Mouse (Mus musculus): Measurements from ENCODE around the gene Sec24b.

The Sec24b gene

DNA sequence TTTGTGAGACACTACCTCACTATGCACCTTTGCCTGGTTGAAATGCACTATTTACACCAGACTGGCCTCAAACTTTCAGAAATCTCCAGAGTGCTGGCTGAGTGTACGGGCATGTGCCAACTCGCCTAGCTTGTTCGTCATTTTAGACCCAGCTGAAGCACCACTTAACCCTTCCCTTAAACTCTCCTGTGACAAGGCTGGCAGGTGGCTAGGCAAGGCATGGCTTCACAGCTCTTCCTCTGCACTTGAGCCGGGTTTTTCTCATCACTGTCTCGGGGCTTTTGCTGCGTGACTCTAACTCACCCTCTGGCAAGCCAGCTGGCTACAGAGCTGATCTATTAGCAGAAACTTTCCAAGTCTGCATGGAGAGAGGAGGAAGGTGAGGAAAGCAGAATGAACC is 6.8 kb downstream of the Sec24b start:
- DNase-seq (ENCODE audit: low read depth): no peak

DNA sequence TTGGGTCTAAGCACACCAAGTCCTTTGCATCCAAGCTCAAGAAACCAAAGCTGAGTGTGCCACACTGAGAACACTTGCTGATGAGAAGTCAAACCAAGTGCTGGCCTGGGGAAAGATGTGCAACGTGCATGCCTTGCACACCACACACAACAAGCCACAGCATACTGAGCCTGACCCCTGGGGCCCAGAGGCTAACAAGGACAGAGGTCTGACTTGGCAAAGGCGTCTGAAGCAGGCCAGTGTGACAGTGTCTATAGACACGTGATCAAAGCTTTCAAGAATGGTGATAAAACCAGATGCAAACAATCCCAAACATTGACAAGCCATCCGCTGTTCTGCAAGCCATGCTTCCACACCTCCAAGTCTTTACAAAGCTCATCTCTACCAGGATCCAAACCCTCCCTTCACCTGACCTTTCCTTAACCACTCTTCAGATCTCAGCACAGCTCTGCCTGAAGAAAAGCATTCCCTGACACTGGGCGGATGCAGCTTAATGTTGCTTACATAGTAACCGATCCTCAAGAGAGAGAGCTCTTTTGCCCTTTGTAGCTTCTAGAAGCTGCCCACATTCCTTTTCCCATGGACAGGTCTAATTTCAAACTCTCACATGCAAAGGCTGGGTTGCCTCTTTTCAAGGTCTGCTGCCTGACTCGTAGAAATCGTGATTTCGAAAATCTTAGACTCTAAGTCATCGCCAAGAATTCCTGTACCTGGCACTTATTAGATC is 7.8 kb downstream of the Sec24b start:
- DNase-seq (ENCODE audit: low read depth): no peak

GRCm38 (mm10) chr3:130052541-130053298 is 8.6 kb downstream of the Sec24b start:
- DNase-seq (ENCODE audit: low read depth): no peak

DNA sequence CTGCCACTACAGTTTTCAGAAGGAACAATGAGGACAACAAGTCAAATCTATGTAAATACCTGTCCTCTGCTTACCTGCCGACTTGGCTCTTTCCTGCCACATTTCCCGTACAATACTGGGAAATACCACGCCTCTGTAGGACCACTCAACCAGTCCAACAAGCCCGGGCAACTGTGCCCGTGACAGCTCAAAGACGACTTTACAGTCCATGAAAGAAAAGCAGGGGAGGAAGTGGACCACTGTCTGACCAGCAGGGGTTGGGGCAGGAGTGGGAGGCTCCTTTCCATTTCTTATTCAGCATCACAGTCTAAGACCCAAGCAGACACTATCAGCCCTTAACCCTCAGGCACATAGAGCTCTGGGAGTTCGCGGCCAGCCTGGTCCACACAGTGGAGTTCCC is 9.2 kb downstream of the Sec24b start:
- DNase-seq (ENCODE audit: low read depth): no peak

DNA sequence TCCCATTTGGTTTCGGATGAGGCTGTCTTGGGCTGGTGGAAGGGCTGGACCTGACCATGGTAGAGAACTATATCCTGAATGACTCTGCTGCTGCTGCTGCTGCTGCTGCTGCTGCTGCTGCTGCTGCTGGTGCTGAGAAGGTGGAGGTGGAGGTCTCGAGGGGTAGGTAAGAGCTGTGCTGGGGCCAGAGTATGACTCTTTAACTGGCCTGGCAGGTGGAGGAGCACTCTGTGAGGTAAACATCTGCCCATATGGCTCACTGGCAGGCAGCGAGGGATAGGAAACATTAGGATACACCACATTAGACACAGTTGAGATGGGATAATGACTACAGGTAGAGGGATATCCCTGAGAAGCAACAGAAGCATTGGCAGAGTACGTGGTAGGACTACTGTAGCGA is 20.6 kb downstream of the Sec24b start:
- DNase-seq (ENCODE audit: low read depth): no peak

DNA sequence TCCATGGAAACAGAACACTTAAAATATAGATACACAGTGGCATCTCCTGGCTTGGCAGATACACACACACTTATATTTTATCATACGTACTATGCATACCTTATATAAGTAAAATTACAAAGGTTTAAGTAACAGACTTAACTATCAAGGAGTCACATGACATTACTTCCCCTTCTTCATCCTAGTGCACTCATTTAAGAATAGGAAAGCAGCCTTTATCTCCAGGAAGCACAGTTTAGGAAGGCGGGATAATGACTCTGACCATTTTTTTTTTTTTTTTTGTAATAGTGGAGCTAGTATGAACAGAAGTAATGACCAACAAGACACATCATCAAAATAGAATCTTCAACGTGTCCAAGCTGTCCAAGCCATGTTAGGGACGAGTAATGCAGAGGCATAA is 21.3 kb downstream of the Sec24b start:
- no peak for DNase-seq (ENCODE audit: low read depth)

GRCm38 (mm10) chr3:130028741-130029140 is 32.6 kb downstream of the Sec24b start:
- DNase-seq (ENCODE audit: low read depth): no peak

GRCm38 (mm10) chr3:130026181-130026580 is 35.2 kb downstream of the Sec24b start:
- no peak for DNase-seq (ENCODE audit: low read depth)

GRCm38 (mm10) chr3:130025556-130025955 is 35.8 kb downstream of the Sec24b start:
- no peak for DNase-seq (ENCODE audit: low read depth)

DNA sequence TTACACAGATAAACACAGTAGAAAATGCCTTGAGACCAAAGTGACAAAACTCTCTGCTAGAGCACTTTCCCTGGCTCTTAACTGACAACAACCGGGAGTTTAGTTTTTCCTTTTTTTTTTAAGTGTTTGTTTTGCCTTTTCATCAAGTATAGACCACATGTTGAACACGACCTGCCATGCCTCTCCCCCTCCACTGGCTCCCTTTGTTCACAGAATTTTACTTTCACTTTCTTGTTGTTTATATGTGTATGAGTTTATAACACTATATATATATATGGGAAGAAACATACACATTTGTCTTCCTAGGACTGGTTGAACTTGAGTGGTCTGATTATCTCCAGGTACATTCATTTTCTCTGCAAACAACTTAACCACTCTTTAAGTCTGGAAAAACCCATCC is 48.4 kb downstream of the Sec24b start:
- DNase-seq (ENCODE audit: low read depth): peak; percentile 8

DNA sequence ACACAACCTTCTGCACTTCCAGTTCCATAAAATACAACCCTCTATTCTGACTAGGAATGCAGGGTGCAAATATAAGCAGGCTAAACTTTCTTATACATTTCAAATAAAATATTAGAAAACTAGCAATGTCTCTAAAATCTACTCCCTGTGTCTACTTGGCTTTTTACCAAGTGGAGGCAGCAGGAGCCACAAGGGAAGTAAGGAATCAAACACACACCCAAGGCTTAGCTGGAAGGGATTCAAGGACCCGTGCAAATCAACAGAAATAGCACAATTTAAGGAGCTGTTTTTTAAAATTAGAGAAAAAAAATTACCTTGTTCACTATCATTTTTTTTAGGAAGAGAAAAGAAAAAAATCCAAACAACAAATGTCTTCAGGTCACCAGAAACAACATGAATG is 50.1 kb downstream of the Sec24b start:
- DNase-seq (ENCODE audit: low read depth): no peak

- DNase-seq (ENCODE audit: low read depth): no peak
These were observed 55.2 kb downstream of the Sec24b start for GRCm38 (mm10) chr3:130006141-130006540.

DNA sequence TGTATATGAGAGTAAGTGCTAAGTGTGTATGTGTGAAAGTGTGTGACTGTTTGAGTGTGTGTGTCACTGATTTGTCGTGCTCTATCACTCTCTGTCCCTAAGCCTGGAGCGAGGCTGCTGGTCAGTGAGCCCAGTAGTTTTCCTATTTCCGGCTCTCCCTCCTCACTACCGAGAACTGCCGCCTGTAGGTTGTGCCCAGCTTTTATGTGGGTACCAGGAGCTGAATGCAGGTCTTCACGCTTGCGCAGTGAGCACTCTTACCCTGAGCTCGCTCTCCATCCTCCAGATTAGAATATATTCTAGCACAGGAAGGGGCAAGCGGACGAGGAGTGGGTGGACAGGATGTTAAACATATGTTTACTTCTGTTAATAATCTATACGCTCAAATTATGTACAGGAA is 60.4 kb downstream of the Sec24b start:
- no peak for DNase-seq (ENCODE audit: low read depth)

GRCm38 (mm10) chr3:129998526-129998925 is 62.8 kb downstream of the Sec24b start:
- no peak for DNase-seq (ENCODE audit: low read depth)

GRCm38 (mm10) chr3:129998001-129998400 is 63.4 kb downstream of the Sec24b start:
- DNase-seq (ENCODE audit: low read depth): no peak

GRCm38 (mm10) chr3:129997324-129997723 is 64.0 kb downstream of the Sec24b start:
- no peak for DNase-seq (ENCODE audit: low read depth)

DNA sequence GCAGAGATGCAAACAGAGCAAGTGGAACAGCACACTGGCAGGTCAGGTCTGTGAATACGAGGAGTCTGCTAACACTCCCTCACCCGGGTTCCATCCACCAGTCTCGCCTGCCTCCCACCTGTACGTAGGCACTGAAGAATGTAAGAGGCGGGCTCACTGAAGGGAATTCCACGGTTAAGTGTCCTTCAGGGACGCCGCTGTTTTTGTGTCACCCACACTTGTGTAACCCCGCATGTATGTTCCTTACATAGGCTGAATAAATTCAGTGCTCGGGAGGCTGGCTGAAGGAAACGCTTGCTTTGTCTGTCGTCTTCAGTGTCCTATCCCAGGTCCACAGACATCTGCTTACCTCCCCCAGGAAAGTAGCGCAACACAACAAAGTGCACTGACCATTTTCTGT is 74.1 kb downstream of the Sec24b start:
- no peak for DNase-seq (ENCODE audit: low read depth)

- peak; percentile 16 for DNase-seq (ENCODE audit: low read depth)
These were observed 76.0 kb downstream of the Sec24b start for GRCm38 (mm10) chr3:129985335-129985734.

- DNase-seq (ENCODE audit: low read depth): no peak
These were observed 76.6 kb downstream of the Sec24b start for GRCm38 (mm10) chr3:129984797-129985196.

DNA sequence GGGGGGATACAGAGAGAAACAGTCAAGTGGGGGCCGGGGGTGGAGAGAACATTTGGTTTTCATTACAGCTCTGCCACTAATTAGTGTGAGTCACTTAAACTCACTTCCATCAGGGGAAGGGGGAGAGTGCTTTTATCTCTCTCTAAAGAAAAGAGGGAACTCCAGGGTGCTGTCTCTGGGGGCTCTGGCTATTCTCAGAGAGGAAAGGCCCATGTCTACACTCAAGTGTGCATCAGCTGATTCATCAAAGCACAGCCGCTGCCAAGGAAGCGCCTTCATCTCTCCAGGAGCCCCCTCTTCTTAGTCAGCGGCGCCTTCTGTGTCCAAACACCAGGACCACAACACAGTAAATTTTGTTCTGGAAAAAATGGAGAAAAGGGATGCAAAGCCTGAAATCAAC is 79.1 kb downstream of the Sec24b start:
- DNase-seq (ENCODE audit: low read depth): no peak

- DNase-seq (ENCODE audit: low read depth): no peak
These were observed 79.6 kb downstream of the Sec24b start for GRCm38 (mm10) chr3:129981756-129982155.

GRCm38 (mm10) chr3:129979510-129979909 is 81.8 kb downstream of the Sec24b start:
- no peak for DNase-seq (ENCODE audit: low read depth)

GRCm38 (mm10) chr3:129978716-129979115 is 82.6 kb downstream of the Sec24b start:
- no peak for DNase-seq (ENCODE audit: low read depth)

DNA sequence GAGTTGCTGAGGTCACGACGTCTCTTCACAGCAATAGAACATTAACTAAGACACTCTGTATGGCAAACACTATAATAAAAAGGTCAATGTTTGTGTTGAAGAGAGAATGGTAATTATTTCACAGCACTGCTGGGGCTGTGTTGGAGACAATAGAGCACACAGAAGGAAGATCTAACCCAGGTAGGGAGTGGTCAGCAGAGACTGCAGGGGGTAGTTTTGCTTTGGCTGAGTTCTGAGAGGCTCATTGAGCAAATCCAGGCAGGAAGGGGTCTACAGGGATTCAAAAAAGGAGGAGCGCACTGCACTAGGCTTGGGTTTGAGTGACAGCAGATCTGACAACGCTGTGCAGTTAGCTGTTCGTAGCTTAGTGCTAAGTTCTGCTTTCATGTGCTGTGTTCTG is 85.0 kb downstream of the Sec24b start:
- DNase-seq (ENCODE audit: low read depth): no peak

All from induced T-regulatory cell, adult 2 months (primary cell).